Mouse (Mus musculus) CD4-positive naive resting alpha-beta T cell, adult 76 days (primary cell): Measurements from ENCODE around the gene Galntl6. TPM values are rescaled to one million over a fixed set of nuclear protein-coding genes. Genes with fewer than 3 reads are reported as not detected.

ENCODE experiments used
- total RNA-seq: library from RNA; stranded (reverse); gene quantifications from one replicate; pipeline ENCODE4 v1.2.4, GENCODE M21; 2023

Gene Galntl6
- total RNA-seq: not detected

DNA sequence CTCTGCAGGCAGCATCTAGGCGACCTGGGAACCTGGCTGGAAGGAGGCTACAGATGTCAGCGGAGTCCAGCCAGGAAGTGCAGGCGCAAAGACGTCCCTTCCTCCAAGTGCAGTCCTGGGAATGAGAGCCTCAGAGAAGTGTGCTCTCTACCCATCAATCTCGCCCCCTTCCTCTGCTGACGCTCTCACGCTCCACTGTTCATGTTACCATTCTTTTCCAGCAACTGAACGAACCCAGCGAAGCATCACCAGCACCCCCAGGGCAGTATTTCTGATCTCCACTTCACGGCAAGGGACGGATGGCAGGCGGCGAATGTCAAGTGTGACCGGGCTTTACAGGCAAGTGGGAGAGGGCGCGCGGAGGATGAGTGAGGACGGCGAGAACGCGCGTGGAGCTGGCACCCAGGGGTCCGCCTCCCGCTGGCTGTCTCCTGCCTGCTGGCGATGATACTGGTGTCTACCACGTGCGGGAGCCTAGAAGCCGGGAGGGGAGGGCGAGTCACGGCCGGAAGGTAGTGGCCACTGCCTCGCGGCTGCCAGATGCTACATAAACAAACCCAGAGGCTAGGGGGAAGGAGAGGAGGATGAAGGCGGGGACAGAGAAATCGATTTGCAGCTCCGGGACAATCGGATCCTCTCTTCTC lies at the start of gene Galntl6:
Gene Galntl6 (minus strand): TSS at position 445 of the 644 bp plus-strand sequence.

DNA sequence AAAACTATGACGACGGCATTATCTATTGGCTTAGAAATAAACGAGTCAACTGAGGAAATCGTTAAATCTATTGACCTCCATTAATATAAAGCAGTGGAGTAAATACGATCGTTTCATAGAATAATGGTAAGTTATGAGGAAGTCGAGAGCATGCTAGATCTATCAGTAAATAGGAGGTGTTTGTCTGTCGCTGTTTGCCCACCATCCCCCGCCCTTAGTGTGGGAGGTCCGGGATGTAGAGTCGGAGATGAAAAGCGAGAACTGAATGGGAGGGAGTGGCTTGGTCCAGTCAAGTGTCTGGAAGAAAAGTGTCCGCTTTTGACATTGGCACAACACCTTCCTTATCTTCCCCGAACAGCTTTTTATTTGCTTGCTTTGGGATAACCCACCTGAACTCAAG lies 763 bp downstream of the Galntl6 start, which contains the start of gene BC030500:
Gene BC030500 (plus strand): TSS at position 79 of the 400 bp plus-strand sequence.

Other genes starting within 250 kb of the Galntl6 start
- gene BC030500, start 885 bp downstream of the Galntl6 start, total RNA-seq: not detected